Mouse (Mus musculus) layer of hippocampus, adult 2 months (tissue): ENCODE measurements around the gene Psmc2. TPM values are rescaled to one million over a fixed set of nuclear protein-coding genes. Genes with fewer than 3 reads are reported as not detected.

Source experiments
- DNase-seq, 2 experiments: peaks; one replicate each; pipeline ENCODE4 v3.0.0; 2022; ENCODE audit warnings: low spot score in 2 of 2
- H3K27ac ChIP-seq: fragments of 200-600 bp; 2 replicates; pipeline ENCODE4 v1.8.1; 2022
- H3K4me3 ChIP-seq: fragments of 200-600 bp; 2 replicates; pipeline ENCODE4 v1.8.1; 2022; ENCODE audit warnings: mild to moderate bottlenecking
- CTCF ChIP-seq: fragments of 200-600 bp; conservative IDR thresholded peaks from 2 replicates; pipeline ENCODE4 v1.8.1; 2022; ENCODE audit warnings: antibody characterized with exemption, mild to moderate bottlenecking, moderate library complexity
- long read RNA-seq, 2 experiments: library from polyadenylated mRNA; stranded (forward); transcript quantifications; one replicate each; pipeline ENCODE4 v2.0.0; 2021; ENCODE audit warnings: borderline mapping rate in 2 of 2
- total RNA-seq, 2 experiments: library from RNA; stranded (reverse); gene quantifications; 2 replicates each; pipeline ENCODE4 v1.2.3; 2021

Gene Psmc2
- total RNA-seq, result 100 to 1,000 TPM; 116 to 118 TPM
- long read RNA-seq, experiment 1, partial matches to known transcripts, result 90 of 93 reads
- long read RNA-seq, experiment 1, other reads (novel, unspliced or antisense), result 3 of 93 reads
- long read RNA-seq, experiment 2, partial matches to known transcripts, result 112 of 113 reads
- long read RNA-seq, experiment 2, other reads (novel, unspliced or antisense), result 1 of 113 reads

DNA sequence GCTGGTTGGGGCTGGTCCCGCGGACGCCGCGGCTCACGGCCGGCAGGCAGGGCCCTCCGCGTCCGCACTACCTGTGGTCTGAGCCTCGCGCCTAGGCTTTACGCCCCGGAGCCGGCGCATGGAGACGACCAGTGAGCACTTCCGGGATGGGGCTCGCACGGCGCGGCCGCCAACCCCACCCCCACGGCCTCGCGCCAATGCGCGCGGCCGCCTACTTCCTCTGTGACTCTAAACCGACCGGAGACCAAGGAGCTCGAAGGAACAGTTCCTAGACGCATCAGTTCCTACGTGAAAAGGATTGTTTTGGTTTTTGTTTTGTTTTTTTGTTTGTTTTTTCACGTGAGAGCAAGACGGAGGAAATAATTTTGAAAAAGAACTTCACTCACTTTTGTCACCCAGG lies at the start of gene Psmc2, which contains the start of gene Dnajc2:
Gene Psmc2, plus strand, starts transcription at position 231 of the 400 bp plus-strand sequence.
Gene Dnajc2, minus strand, starts transcription at position 199 of the 400 bp plus-strand sequence.
- peak; percentile 90 for DNase-seq
- Histone ChIP-seq H3K4me3 (peak within 1 kb of the TSS; percentile 97), H3K27ac (peak within 1 kb of the TSS; percentile 94)
- no peak for TF ChIP-seq CTCF

DNA sequence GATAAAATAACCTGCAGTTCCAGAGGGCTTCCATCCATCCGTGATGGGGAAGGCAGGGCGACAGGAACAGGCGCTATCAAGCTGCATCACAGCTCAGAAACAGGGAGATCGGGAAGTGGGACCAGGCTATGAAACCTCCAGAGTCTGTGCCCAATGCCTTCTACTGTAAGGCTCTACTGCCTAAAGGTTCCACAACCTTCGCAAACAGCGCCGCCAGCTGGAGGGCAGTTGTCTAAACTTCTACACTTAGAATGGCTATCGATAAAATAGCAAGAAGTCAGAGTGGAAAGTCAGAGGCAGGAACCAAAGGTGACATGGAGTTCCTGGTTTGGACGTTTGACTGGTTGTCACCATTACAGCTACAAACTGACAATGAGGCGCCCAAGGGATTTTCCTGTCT lies 49.5 kb upstream of the Psmc2 start:
- DNase-seq, result peak; percentile 30 to 69
- Histone ChIP-seq H3K27ac (peak overlapping the region; percentile 37; the same call in 1 of the 2 replicates), H3K4me3 (peak overlapping the region; percentile 23; the same call in 1 of the 2 replicates)
- peak; percentile 79 for TF ChIP-seq CTCF

DNA sequence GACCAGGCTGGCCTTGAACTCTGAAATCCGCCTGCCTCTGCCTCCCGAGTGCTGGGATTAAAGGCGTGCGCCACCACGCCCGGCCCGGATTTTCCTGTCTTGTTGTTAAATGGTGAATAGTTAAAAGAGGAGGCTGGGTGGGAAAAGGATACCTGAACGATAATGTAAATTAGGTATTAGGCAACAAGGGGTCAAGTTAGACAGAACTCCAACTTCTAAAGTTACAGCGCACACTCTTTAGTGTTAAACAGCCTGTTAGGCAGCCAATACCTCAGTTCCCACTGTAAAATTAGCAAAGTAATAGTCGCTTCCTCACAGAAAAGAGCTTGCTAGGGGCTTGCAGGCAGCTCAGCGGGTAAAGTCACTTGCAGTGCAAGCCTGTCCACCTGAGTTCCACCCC lies 49.0 kb upstream of the Psmc2 start:
- Histone ChIP-seq H3K4me3 (no peak overlapping the region), H3K27ac (peak overlapping the region; percentile 93; the same call in 1 of the 2 replicates)
- no peak for TF ChIP-seq CTCF
- no peak for DNase-seq

DNA sequence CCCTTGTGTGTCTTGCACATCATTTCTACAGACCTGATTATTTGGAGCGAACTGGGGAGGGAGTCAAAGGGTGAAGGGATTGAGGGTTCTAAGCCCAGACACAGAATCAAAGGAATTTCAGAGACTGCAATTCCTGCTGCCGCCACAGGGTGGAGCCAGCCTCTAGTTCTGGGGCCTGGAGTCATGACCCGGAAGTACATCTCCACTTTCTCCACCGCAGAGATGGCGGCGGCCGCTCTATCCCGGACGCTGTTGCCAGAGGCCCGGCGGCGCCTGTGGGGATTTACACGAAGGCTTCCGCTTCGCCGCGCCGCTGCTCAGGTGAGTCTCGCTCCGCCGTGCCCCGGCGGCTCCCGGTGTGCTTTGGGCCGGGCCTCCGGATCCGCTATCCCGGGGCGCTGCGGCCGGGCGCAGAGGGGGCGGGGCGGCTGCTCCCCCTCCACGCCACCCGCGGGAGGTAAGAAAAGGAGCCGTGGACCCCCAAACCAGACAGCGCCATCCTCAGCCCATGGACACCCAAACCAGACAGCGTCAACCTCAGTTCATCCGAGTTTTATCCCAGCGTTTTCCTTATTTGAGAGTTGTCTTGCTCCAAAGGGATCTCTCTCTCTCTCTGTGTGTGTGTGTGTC lies 48.0 kb upstream of the Psmc2 start, which contains the start of gene Pmpcb:
Gene Pmpcb, plus strand, starts transcription at position 186 of the 630 bp plus-strand sequence.
- peak; percentile 84 to 89 for DNase-seq

DNA sequence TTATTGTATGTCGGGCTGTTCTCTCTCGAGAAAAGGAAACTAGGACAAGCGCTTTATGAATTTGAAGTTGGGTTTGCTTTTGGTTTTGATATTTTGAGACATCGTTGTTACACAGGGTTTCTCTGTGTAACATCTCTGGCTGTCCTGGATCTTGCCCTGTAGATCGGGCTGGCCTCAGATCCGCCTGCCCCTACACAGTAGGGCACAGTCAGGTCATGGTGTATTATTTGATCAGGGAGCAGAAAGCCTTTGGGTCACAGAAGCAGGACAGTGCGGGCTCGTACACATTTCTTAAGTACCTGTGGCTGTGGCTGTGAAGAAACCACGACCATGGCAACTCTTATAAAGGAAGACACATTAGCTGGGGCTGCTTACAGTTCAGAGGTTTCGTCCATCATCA lies 47.5 kb upstream of the Psmc2 start:
- Histone ChIP-seq H3K27ac (peak overlapping the region; percentile 93; the same call in 1 of the 2 replicates), H3K4me3 (peak overlapping the region; percentile 84)
- no peak for TF ChIP-seq CTCF
- no peak for DNase-seq

More for the DNA sequence above, 48.0 kb upstream of the Psmc2 start, which contains the start of gene Pmpcb:
- peak within 1 kb of the TSS; percentile 93 for H3K27ac ChIP-seq
- H3K4me3 ChIP-seq, result peak within 1 kb of the TSS; percentile 84
- TF ChIP-seq CTCF, result peak; percentile 98

DNA sequence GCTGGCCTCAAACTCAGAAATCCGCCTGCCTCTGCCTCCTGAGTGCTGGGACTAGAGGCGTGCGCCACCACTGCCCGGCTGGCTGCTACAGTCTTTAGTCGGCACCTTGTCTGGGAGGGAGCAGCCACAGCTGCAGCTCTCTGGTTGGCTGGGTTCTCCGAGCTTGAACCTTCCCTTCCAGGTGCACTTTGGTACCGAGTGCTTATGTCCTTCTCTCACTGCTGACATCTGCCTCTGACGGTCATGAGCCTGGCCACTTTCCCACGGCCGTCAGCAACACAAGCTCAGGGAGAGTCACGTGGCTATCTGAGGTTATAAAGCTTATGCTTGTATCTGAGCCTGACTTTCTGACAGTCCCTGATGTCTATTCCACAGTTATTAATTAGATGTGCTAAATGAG lies 46.0 kb upstream of the Psmc2 start:
- Histone ChIP-seq H3K4me3 (no peak overlapping the region), H3K27ac (no peak overlapping the region)
- no peak for DNase-seq
- no peak for TF ChIP-seq CTCF

DNA sequence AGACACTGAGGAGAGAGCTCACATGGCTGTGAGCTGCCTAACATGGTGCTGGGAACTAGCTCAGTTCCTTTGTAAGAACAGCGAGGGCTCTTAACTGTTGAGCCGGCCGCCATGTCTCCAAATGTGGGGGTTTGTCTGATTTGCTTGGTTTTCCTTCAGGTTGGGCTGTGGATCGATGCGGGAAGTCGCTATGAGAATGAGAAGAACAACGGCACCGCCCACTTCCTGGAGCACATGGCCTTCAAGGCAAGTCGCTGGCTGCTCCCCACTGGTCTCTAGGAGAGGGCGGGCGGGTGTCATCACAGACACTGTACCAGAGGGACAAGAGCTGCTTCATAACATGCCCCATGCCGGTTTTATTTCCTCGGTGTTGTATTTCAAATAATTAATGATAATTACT lies 45.2 kb upstream of the Psmc2 start:
- H3K27ac ChIP-seq, result no peak overlapping the region
- no peak overlapping the region for H3K4me3 ChIP-seq
- no peak for TF ChIP-seq CTCF
- no peak for DNase-seq

DNA sequence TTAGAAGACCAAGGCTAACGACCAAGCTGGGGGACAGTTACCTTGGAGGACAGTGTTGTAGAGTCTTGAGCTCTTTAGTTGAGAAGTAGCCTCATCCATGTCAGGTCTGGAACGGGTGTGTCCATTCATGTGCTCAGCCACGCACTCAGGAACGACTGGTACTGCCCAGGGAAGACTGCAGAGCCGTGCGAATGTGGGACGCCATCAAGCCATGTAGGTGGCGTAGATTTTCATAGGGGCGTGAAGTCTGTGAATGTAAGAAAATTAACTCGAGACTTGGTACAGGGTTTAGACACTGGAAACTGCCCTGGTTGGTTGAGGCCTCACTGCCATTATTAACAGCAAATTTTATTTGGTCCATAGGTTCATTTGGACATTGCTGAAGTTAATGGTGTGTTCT lies 41.5 kb upstream of the Psmc2 start:
- H3K27ac ChIP-seq, result no peak overlapping the region
- DNase-seq, result no peak
- no peak overlapping the region for H3K4me3 ChIP-seq
- no peak for TF ChIP-seq CTCF

DNA sequence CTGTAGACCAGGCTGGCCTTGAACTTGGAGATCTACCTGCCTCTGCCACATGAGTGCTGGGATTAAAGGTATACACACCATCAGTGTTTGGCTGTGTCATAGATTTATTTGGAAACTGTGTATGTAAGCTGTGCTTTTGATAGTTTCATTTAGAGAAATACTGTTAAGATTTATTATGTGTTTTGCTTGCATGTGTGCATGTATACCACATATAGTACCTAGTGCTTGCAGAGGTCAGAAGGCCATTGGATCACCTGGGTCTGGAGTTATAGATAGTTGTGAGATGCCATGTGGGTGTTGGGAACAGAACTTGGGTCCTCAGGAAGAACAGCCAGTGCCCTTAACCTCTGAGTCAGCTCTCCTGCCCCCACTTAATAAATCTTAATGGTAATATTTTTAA lies 40.4 kb upstream of the Psmc2 start:
- no peak overlapping the region for H3K27ac ChIP-seq
- H3K4me3 ChIP-seq, result no peak overlapping the region
- TF ChIP-seq CTCF, result no peak
- no peak for DNase-seq

DNA sequence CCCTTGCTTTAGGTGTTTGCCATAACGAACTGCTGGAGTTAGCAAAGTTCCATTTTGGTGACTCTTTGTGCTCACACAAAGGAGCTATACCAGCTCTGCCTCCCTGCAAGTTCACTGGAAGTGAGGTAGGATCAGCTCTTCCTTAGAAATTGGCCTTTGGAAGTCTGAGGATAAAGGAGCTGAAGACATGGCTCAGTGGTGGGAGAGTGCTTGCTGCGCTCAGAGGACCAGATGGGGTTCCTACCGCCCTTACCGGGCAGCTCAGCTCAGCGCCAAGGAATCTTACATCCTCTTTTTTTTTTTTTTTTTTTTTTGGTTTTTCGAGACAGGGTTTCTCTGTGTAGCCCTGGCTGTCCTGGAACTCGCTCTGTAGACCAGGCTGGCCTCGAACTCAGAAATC lies 39.1 kb upstream of the Psmc2 start:
- TF ChIP-seq CTCF, result no peak
- no peak overlapping the region for H3K4me3 ChIP-seq
- H3K27ac ChIP-seq, result no peak overlapping the region
- no peak for DNase-seq

DNA sequence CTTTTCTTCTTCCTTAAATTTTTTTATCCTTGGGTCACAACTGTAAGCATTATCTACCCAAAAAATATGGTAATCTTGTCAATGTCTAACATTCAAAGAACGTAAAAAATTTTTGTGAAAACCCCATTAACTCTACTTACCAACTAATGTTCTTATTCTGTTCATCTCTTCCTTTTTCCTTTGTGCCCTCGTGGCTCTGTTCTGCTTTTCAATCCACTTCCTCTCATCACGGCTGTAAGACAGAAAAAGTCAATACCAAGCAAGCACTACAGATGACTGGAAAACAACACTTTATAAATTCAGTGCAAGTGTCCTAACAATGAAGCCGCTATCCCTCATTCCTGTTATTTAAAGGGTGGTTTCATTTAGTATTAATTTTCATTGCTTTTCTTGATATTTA lies 16.6 kb upstream of the Psmc2 start:
- TF ChIP-seq CTCF, result no peak
- Histone ChIP-seq H3K27ac (no peak overlapping the region), H3K4me3 (no peak overlapping the region)
- no peak for DNase-seq

DNA sequence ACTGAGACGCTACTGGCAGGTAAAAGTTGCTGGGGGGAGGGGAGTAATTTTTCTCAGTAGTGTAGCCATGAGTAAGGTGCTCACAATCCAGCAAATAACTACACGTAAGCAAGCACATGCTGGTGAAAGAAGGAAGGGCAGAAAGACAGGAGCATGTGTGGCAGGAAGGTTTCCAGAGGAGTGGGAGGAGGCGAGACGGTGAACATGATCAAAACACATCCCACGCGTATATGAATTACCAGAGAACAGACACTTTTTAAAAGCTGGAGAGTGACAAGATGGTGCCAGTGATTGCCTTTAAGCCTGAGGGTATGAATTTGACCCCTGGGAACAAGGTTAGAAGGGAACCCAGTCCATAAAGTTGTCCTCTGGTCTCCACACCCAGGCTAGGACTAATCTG lies 15.2 kb upstream of the Psmc2 start:
- no peak for TF ChIP-seq CTCF
- peak; percentile 28 to 50 for DNase-seq
- H3K27ac ChIP-seq, result no peak overlapping the region
- no peak overlapping the region for H3K4me3 ChIP-seq

DNA sequence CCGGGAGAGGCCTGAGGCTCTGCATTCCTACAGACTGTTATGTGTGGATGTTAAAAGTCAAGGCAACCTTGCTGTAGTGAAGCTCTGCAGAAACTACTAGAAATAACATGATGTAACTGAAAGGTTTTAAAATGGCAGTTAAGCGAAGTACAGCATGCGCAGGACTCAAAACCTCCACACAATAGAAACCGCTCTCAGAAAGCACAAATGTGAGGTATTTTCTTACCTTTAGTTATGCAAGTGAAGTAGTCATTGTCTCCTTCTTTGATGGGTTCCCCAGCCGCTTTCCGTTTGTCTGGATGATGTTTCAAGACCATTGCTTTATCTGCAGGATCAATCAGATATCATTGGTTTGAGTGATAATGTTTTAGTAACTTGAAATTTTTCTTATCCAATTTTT lies 8.6 kb upstream of the Psmc2 start:
- Histone ChIP-seq H3K27ac (no peak overlapping the region), H3K4me3 (no peak overlapping the region)
- DNase-seq, result no peak
- TF ChIP-seq CTCF, result no peak
